Mouse (Mus musculus) bone marrow macrophage, adult 2 months (primary cell): Measurements from ENCODE around the gene Nkiras2.

Source experiments
- CTCF ChIP-seq: IDR thresholded peaks from 2 replicates; pipeline ENCODE4 v1.5.1; 2012; ENCODE audit warnings: low read depth, mild to moderate bottlenecking, low read length, moderate library complexity
- POLR2A ChIP-seq: IDR thresholded peaks from 2 replicates; pipeline ENCODE4 v1.6.1; 2012; ENCODE audit warnings: mild to moderate bottlenecking, low read depth, low read length, borderline replicate concordance

DNA sequence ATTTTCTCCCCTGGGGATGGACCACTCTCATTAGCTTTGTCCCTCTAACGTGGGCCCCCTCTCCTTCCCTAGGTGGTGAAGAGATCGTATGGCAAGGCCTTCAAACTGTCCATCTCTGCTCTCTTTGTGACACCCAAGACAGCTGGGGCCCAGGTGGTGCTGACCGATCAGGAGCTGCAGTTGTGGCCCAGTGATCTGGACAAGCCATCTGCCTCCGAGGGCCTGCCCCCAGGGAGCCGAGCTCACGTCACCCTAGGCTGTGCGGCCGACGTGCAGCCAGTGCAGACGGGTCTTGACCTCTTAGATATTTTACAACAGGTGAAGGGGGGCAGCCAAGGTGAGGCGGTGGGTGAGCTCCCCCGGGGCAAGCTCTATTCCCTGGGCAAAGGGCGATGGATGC lies 38.8 kb upstream of the Nkiras2 start:
- TF ChIP-seq POLR2A (no peak), CTCF (no peak)
